Mouse (Mus musculus): ENCODE results near the gene Dst. TPM values are rescaled to one million over a fixed set of nuclear protein-coding genes. Genes with fewer than 3 reads are reported as not detected.

The Dst gene
- total and polyA plus RNA-seq, 3 experiments, result 66.7 to 404 (median 334) TPM

DNA sequence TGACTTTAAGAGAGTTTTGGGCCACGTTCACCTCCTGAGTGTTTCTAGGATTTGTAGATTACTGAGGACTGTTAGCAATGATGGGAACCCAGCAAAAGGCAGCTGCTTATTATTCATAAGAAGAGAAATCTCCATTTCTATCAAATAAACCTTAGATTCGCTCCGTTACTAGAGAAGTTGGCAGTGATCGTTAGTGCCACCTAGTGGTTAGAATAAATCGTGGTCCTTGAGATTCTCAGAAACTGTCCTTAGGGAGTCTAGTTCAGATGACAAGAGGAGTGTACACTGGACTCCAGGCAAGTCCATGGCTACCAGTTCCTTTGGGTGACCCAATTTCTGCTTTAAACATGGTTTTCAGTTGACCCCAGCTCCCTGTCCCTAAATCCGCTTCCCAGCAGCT, 58.3 kb downstream of the Dst start:
- no peak overlapping the region for H3K9ac ChIP-seq (ENCODE audit: low read depth, low read length)
- no peak overlapping the region for H3K27ac ChIP-seq
- TF ChIP-seq POLR2A (IDR thresholded peaks at IDR 0.05; ENCODE audit: insufficient read depth, low read depth, low read length) (no peak), CTCF (IDR thresholded peaks at IDR 0.05) (peak; percentile 85), EP300 (IDR thresholded peaks at IDR 0.05; ENCODE audit: insufficient read depth, low read depth, low read length) (no peak)
- no peaks in the 10 kb centered on the region; the same call in 1 of the 2 replicates for H3K4me1 ChIP-seq (ENCODE audit: control insufficient read depth, insufficient read depth, low read length)
- no peak for DNase-seq
- intact Hi-C loops (cut with DNase I), result loop anchor here (1.0 to 10.0 kb wide), 2 partner anchors 74 to 212 kb away; partner anchors contain the start of gene Bag2
- no peaks in the 10 kb centered on the region for H3K27me3 ChIP-seq (ENCODE audit: control insufficient read depth, insufficient read depth, low read length)
- H3K4me3 ChIP-seq, result no peak overlapping the region
- 22% methylated on average over 6 of the region's 6 CpGs for WGBS
- no peaks in the 10 kb centered on the region for H3K36me3 ChIP-seq (ENCODE audit: control insufficient read depth, insufficient read depth, low read length)
- H3K79me2 ChIP-seq (replicated peaks; ENCODE audit: control insufficient read depth, insufficient read depth, low read length), result no peaks in the 10 kb centered on the region

- Histone ChIP-seq H3K79me2 (replicated peaks; ENCODE audit: control insufficient read depth, insufficient read depth, low read length) (no peaks in the 10 kb centered on the region), H3K4me1 (ENCODE audit: control insufficient read depth, insufficient read depth, low read length) (no peaks in the 10 kb centered on the region; the same call in 1 of the 2 replicates), H3K4me3 (no peak overlapping the region), H3K27ac (no peak overlapping the region), H3K36me3 (ENCODE audit: control insufficient read depth, insufficient read depth, low read length) (no peaks in the 10 kb centered on the region), H3K9ac (ENCODE audit: low read depth, low read length) (no peak overlapping the region), H3K27me3 (ENCODE audit: control insufficient read depth, insufficient read depth, low read length) (no peaks in the 10 kb centered on the region)
- intact Hi-C loops (cut with DNase I), result loop anchor here (10.0 kb wide), 1 partner anchor 212 kb away; the partner anchor contains the start of gene Bag2
- 84% methylated on average over 4 of the region's 4 CpGs for WGBS
- TF ChIP-seq POLR2A (IDR thresholded peaks at IDR 0.05; ENCODE audit: insufficient read depth, low read depth, low read length) (no peak), CTCF (IDR thresholded peaks at IDR 0.05) (no peak), EP300 (IDR thresholded peaks at IDR 0.05; ENCODE audit: insufficient read depth, low read depth, low read length) (no peak)
- no peak for DNase-seq
These were observed 59.2 kb downstream of the Dst start for GRCm38 (mm10) chr1:33967206-33967605.

- no peak for DNase-seq
- Histone ChIP-seq H3K4me3 (no peak overlapping the region), H3K36me3 (ENCODE audit: control insufficient read depth, insufficient read depth, low read length) (no peaks in the 10 kb centered on the region), H3K27me3 (ENCODE audit: control insufficient read depth, insufficient read depth, low read length) (no peaks in the 10 kb centered on the region), H3K9ac (ENCODE audit: low read depth, low read length) (no peak overlapping the region), H3K79me2 (replicated peaks; ENCODE audit: control insufficient read depth, insufficient read depth, low read length) (no peaks in the 10 kb centered on the region), H3K27ac (no peak overlapping the region), H3K4me1 (ENCODE audit: control insufficient read depth, insufficient read depth, low read length) (no peaks in the 10 kb centered on the region)
- TF ChIP-seq POLR2A (IDR thresholded peaks at IDR 0.05; ENCODE audit: insufficient read depth, low read depth, low read length) (no peak), CTCF (IDR thresholded peaks at IDR 0.05) (no peak), EP300 (IDR thresholded peaks at IDR 0.05; ENCODE audit: insufficient read depth, low read depth, low read length) (no peak)
- intact Hi-C loops (cut with DNase I), result loop anchor here (10.0 kb wide), 1 partner anchor 215 kb away; the partner anchor contains the start of gene Bag2
- WGBS, result 57% methylated on average over 2 of the region's 2 CpGs
These were observed 61.9 kb downstream of the Dst start for GRCm38 (mm10) chr1:33969910-33970309.

DNA sequence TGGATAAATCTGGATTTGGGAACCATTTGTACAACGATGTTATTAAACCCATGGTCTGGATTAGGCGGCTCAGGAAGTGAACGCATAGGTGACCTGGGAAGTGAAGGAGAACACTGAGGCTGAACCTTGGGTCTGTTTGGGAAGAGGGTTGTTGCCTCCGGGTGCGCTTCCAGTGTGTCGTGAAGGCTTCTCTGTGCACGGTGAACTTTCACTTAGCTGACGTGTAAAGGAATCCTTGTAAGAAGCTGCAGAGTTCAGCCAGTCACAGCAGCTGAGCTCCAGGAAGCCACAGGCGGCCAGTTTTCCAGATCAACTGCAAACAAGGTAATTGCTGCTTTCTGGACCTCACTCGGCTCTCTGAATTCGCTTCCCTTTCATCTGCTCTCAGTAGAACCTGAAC, 66.4 kb downstream of the Dst start:
- DNase-seq, result no peak
- 79% methylated on average over 11 of the region's 11 CpGs for WGBS

DNA sequence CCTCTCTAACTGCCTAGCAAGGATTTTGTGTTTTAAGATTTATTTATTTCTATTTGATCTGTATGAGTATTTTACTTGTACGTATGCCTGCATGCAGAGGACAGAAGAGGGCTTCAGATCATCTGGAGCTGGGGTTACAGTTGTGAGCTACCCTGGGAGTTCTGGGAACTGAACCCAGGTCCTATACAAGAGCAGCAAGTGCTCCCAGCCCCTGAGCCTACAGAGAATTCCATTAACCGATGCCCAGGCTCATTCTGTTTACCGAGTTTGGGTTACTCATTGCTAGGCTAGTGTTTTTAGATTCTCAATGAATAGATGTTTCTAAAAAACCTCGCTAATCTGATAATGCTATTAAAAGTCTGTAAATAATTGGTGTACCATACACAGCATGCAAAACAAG, 67.3 kb downstream of the Dst start:
- H3K4me3 ChIP-seq, result no peak overlapping the region
- WGBS, result 88% methylated on average over 4 of the region's 4 CpGs
- H3K27ac ChIP-seq, result peak overlapping the region; percentile 19

More for the DNA sequence above, 66.4 kb downstream of the Dst start:
- no peaks in the 10 kb centered on the region for H3K79me2 ChIP-seq (replicated peaks; ENCODE audit: control insufficient read depth, insufficient read depth, low read length)
- H3K27me3 ChIP-seq (ENCODE audit: control insufficient read depth, insufficient read depth, low read length), result no peaks in the 10 kb centered on the region
- no peaks in the 10 kb centered on the region for H3K4me1 ChIP-seq (ENCODE audit: control insufficient read depth, insufficient read depth, low read length)
- peak overlapping the region; percentile 70 for H3K27ac ChIP-seq
- peak overlapping the region; percentile 40 for H3K4me3 ChIP-seq
- H3K36me3 ChIP-seq (ENCODE audit: control insufficient read depth, insufficient read depth, low read length), result no peaks in the 10 kb centered on the region
- TF ChIP-seq EP300 (IDR thresholded peaks at IDR 0.05; ENCODE audit: insufficient read depth, low read depth, low read length), result no peak
- no peak for TF ChIP-seq POLR2A (IDR thresholded peaks at IDR 0.05; ENCODE audit: insufficient read depth, low read depth, low read length)
- TF ChIP-seq CTCF (IDR thresholded peaks at IDR 0.05), result no peak
- no peak overlapping the region for H3K9ac ChIP-seq (ENCODE audit: low read depth, low read length)
- intact Hi-C loops (cut with DNase I), result no loop called here

DNA sequence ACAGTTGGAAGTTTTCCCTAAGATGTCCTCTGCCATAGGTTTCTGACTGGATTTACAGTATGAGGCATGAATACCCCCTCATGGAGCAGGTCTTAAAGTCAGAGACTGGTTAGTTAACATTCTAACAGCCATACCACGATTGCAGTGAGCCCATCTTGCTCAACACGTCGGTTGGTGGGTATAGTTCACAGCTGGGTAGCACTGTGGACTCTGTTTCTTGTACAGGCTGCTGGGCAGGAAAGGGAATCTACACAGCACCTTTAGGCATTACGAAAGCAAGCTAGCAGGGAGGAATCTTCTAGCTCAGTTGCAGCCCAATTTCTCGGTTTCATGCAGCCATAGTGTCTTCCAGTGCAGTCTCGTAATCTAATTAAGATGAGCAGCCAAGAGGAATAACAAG, 69.8 kb downstream of the Dst start:
- Histone ChIP-seq H3K9ac (ENCODE audit: low read depth, low read length) (no peak overlapping the region), H3K36me3 (ENCODE audit: control insufficient read depth, insufficient read depth, low read length) (no peaks in the 10 kb centered on the region), H3K27ac (no peak overlapping the region), H3K27me3 (ENCODE audit: control insufficient read depth, insufficient read depth, low read length) (no peaks in the 10 kb centered on the region), H3K79me2 (replicated peaks; ENCODE audit: control insufficient read depth, insufficient read depth, low read length) (no peaks in the 10 kb centered on the region), H3K4me1 (ENCODE audit: control insufficient read depth, insufficient read depth, low read length) (no peaks in the 10 kb centered on the region; the same call in 1 of the 2 replicates), H3K4me3 (no peak overlapping the region)
- no peak for TF ChIP-seq EP300 (IDR thresholded peaks at IDR 0.05; ENCODE audit: insufficient read depth, low read depth, low read length)
- TF ChIP-seq POLR2A (IDR thresholded peaks at IDR 0.05; ENCODE audit: insufficient read depth, low read depth, low read length), result no peak
- no peak for TF ChIP-seq CTCF (IDR thresholded peaks at IDR 0.05)
- intact Hi-C loops (cut with DNase I), result no loop called here
- 92% methylated on average over 6 of the region's 6 CpGs for WGBS
- no peak for DNase-seq

More for the DNA sequence above, 67.3 kb downstream of the Dst start:
- Histone ChIP-seq H3K4me1 (ENCODE audit: control insufficient read depth, insufficient read depth, low read length) (no peaks in the 10 kb centered on the region), H3K9ac (ENCODE audit: low read depth, low read length) (no peak overlapping the region), H3K27me3 (ENCODE audit: control insufficient read depth, insufficient read depth, low read length) (no peaks in the 10 kb centered on the region), H3K79me2 (replicated peaks; ENCODE audit: control insufficient read depth, insufficient read depth, low read length) (no peaks in the 10 kb centered on the region), H3K36me3 (ENCODE audit: control insufficient read depth, insufficient read depth, low read length) (no peaks in the 10 kb centered on the region)
- DNase-seq, result no peak
- TF ChIP-seq POLR2A (IDR thresholded peaks at IDR 0.05; ENCODE audit: insufficient read depth, low read depth, low read length) (no peak), EP300 (IDR thresholded peaks at IDR 0.05; ENCODE audit: insufficient read depth, low read depth, low read length) (no peak), CTCF (IDR thresholded peaks at IDR 0.05) (no peak)
- intact Hi-C loops (cut with DNase I), result no loop called here
